8 mouse cellular contexts compared by ENCODE assay signal in genomic region chr7:29291616-29292457, GRCm38 (mm10). TPM values are rescaled to one million over a fixed set of nuclear protein-coding genes. Genes with fewer than 3 reads are reported as not detected.
DNase-seq lines count a peak whose midpoint lies in the region; ATAC-seq and TF ChIP-seq lines count a peak whose summit lies in the region.

No protein-coding gene starts in this region.

- WGBS in kidney, adult 2 months, result 40% methylated on average over 6 of the region's 7 CpGs
- WGBS in forebrain, embryonic 16.5 days, result 27% methylated on average over 6 of the region's 7 CpGs
- 14% methylated on average over 6 of the region's 7 CpGs for WGBS in limb, embryonic 13.5 days

- H3K4me3 ChIP-seq in kidney, adult 2 months (ENCODE audit: insufficient read depth, low read depth, low read length), result no peak overlapping the region
- no peak overlapping the region for H3K4me3 ChIP-seq in forebrain, embryonic 16.5 days (replicated peaks; ENCODE audit: low read length)
- H3K4me3 ChIP-seq in limb, embryonic 13.5 days, result no peak overlapping the region

- H3K36me3 ChIP-seq in kidney, adult 2 months (ENCODE audit: control insufficient read depth, insufficient read depth, low read length), result no peaks in the 10 kb centered on the region
- no peaks in the 10 kb centered on the region for H3K36me3 ChIP-seq in forebrain, embryonic 16.5 days (ENCODE audit: control insufficient read depth, insufficient read depth)
- H3K36me3 ChIP-seq in limb, embryonic 13.5 days, result no peaks in the 10 kb centered on the region

- H3K27me3 ChIP-seq in kidney, adult 2 months (replicated peaks; ENCODE audit: control insufficient read depth, insufficient read depth, low read length), result no peaks in the 10 kb centered on the region
- H3K27me3 ChIP-seq in forebrain, embryonic 16.5 days (replicated peaks; ENCODE audit: control insufficient read depth, insufficient read depth, low read length), result no peaks in the 10 kb centered on the region
- peaks cover 6% of the 10 kb centered on the region; the same call in 1 of the 2 replicates for H3K27me3 ChIP-seq in limb, embryonic 13.5 days

- TF ChIP-seq POLR2A in kidney, adult 2 months (IDR thresholded peaks at IDR 0.05; ENCODE audit: low read depth, low read length), result no peak

- DNase-seq in kidney, adult 2 months, result peak; percentile 60
- no peak for DNase-seq in kidney, adult 9 months
- DNase-seq in cerebellum, adult 18-20 months, result peak; percentile 80 to 82
- no peak for DNase-seq in gastrocnemius, postnatal 14 days
- no peak for DNase-seq in layer of hippocampus, postnatal 36 days

- no peak for TF ChIP-seq CTCF in kidney, adult 2 months (conservative IDR thresholded peaks at IDR 0.05; ENCODE audit: insufficient read depth, insufficient read length, low read depth, low read length)

- peak overlapping the region; percentile 1 for H3K27ac ChIP-seq in kidney, adult 2 months (ENCODE audit: insufficient read depth, low read depth, low read length)
- H3K27ac ChIP-seq in forebrain, embryonic 16.5 days (ENCODE audit: low read length), result peak overlapping the region; percentile 86
- H3K27ac ChIP-seq in limb, embryonic 13.5 days, result 0 out of 2 replicates have a peak overlapping the region, but pooled peaks have one; percentile 33

- ATAC-seq in forebrain, embryonic 16.5 days, result peak; percentile 56
- ATAC-seq in limb, embryonic 13.5 days (ENCODE audit: low FRiP score, low read depth), result no peak
- ATAC-seq in activated CD4-positive, CD25-positive, alpha-beta regulatory T cell, adult 4 months, result no peak

- no peaks in the 10 kb centered on the region; the same call in 1 of the 2 replicates for H3K4me1 ChIP-seq in kidney, adult 2 months (ENCODE audit: control insufficient read depth, insufficient read depth, low read length)
- peaks cover 37% of the 10 kb centered on the region for H3K4me1 ChIP-seq in forebrain, embryonic 16.5 days (replicated peaks; ENCODE audit: control insufficient read depth, insufficient read depth, low read length)
- H3K4me1 ChIP-seq in limb, embryonic 13.5 days, result peaks cover 42% of the 10 kb centered on the region

- intact Hi-C loops in gastrocnemius, postnatal 14 days (cut with DNase I; ENCODE audit: low total_unique reads), result no loop called here

- H3K9ac ChIP-seq in forebrain, embryonic 16.5 days (replicated peaks; ENCODE audit: low read depth, low read length), result 0 out of 2 replicates have a peak overlapping the region, but pooled peaks have one; percentile 15
- no peak overlapping the region for H3K9ac ChIP-seq in limb, embryonic 13.5 days

- no peaks in the 10 kb centered on the region for H3K9me3 ChIP-seq in forebrain, embryonic 16.5 days (ENCODE audit: control insufficient read depth, low read length)
- H3K9me3 ChIP-seq in limb, embryonic 13.5 days, result no peaks in the 10 kb centered on the region

- H3K4me2 ChIP-seq in forebrain, embryonic 16.5 days (ENCODE audit: low read length), result peak overlapping the region; percentile 29
- peak overlapping the region; percentile 28; the same call in 1 of the 2 replicates for H3K4me2 ChIP-seq in limb, embryonic 13.5 days (replicated peaks)

RNA-seq across cellular contexts. Expression of gene Ppp1r14a, which starts 2.7 kb away (rescaled TPM):
- 12.3 and 16.1 TPM in 2 replicates for polyA plus RNA-seq in kidney, adult 2 months (2012; rRNA removed)
- 4.3 and 6.1 TPM in 2 replicates for polyA plus RNA-seq in forebrain, embryonic 16.5 days (2015; fragmentation: Nextera tagmentation; extraction: Ambion mirVana)
- polyA plus RNA-seq in limb, embryonic 13.5 days (2015; fragmentation: Nextera tagmentation; extraction: Ambion mirVana), result 5.8 and 7.5 TPM in 2 replicates
- polyA plus RNA-seq in activated CD4-positive, CD25-positive, alpha-beta regulatory T cell, adult 4 months (2017; shearing (Covaris generic)), result not detected
- 10 to 100 TPM in 1 of 2 experiments, 1 to 10 TPM in 1; 9.4 to 11.6 TPM for total RNA-seq in gastrocnemius, postnatal 14 days (2021)
- 10 to 100 TPM; 25.9 to 26.0 TPM for total RNA-seq in layer of hippocampus, postnatal 36 days (2021)

RNA-seq across cellular contexts. Expression of gene Spint2, which starts 10.1 kb away (rescaled TPM):
- polyA plus RNA-seq in kidney, adult 2 months (2012; rRNA removed), result 421 and 474 TPM in 2 replicates
- 39.9 and 50.9 TPM in 2 replicates for polyA plus RNA-seq in forebrain, embryonic 16.5 days (2015; fragmentation: Nextera tagmentation; extraction: Ambion mirVana)
- 110 and 112 TPM in 2 replicates for polyA plus RNA-seq in limb, embryonic 13.5 days (2015; fragmentation: Nextera tagmentation; extraction: Ambion mirVana)
- polyA plus RNA-seq in activated CD4-positive, CD25-positive, alpha-beta regulatory T cell, adult 4 months (2017; shearing (Covaris generic)), result 10 to 100 TPM; 66.6 to 70.2 TPM
- 1 to 10 TPM; 5.5 to 6.4 TPM for total RNA-seq in gastrocnemius, postnatal 14 days (2021)
- 10 to 100 TPM; 16.1 to 19.2 TPM for total RNA-seq in layer of hippocampus, postnatal 36 days (2021)

RNA-seq across cellular contexts. Expression of gene Dpf1, which starts 11.9 kb away (rescaled TPM):
- 0.07 and 0.11 TPM in 2 replicates for polyA plus RNA-seq in kidney, adult 2 months (2012; rRNA removed)
- 259 and 270 TPM in 2 replicates for polyA plus RNA-seq in forebrain, embryonic 16.5 days (2015; fragmentation: Nextera tagmentation; extraction: Ambion mirVana)
- 21.6 and 21.9 TPM in 2 replicates for polyA plus RNA-seq in limb, embryonic 13.5 days (2015; fragmentation: Nextera tagmentation; extraction: Ambion mirVana)
- polyA plus RNA-seq in activated CD4-positive, CD25-positive, alpha-beta regulatory T cell, adult 4 months (2017; shearing (Covaris generic)), result not detected
- 1 to 10 TPM; 2.7 to 4.5 TPM for total RNA-seq in gastrocnemius, postnatal 14 days (2021)
- total RNA-seq in layer of hippocampus, postnatal 36 days (2021), result 100 to 1,000 TPM; 108 to 109 TPM

RNA-seq across cellular contexts. Expression of gene 2200002D01Rik, which starts 43.6 kb away (rescaled TPM):
- 4.6 and 7.2 TPM in 2 replicates for polyA plus RNA-seq in kidney, adult 2 months (2012; rRNA removed)
- polyA plus RNA-seq in forebrain, embryonic 16.5 days (2015; fragmentation: Nextera tagmentation; extraction: Ambion mirVana), result 0.65 and 1.5 TPM in 2 replicates
- polyA plus RNA-seq in limb, embryonic 13.5 days (2015; fragmentation: Nextera tagmentation; extraction: Ambion mirVana), result 1.7 and 2.0 TPM in 2 replicates
- 1 to 10 TPM; 2.7 to 3.6 TPM for polyA plus RNA-seq in activated CD4-positive, CD25-positive, alpha-beta regulatory T cell, adult 4 months (2017; shearing (Covaris generic))
- total RNA-seq in gastrocnemius, postnatal 14 days (2021), result 1 to 10 TPM in 1 of 2 experiments, under 1 TPM in 1; 0.59 to 1.2 TPM
- total RNA-seq in layer of hippocampus, postnatal 36 days (2021), result not detected

RNA-seq across cellular contexts. Expression of gene Yif1b, which starts 53.7 kb away (rescaled TPM):
- 179 and 207 TPM in 2 replicates for polyA plus RNA-seq in kidney, adult 2 months (2012; rRNA removed)
- polyA plus RNA-seq in forebrain, embryonic 16.5 days (2015; fragmentation: Nextera tagmentation; extraction: Ambion mirVana), result 76.3 and 81.0 TPM in 2 replicates
- polyA plus RNA-seq in limb, embryonic 13.5 days (2015; fragmentation: Nextera tagmentation; extraction: Ambion mirVana), result 123 and 124 TPM in 2 replicates
- polyA plus RNA-seq in activated CD4-positive, CD25-positive, alpha-beta regulatory T cell, adult 4 months (2017; shearing (Covaris generic)), result 10 to 100 TPM; 57.6 to 73.2 TPM
- total RNA-seq in gastrocnemius, postnatal 14 days (2021), result 10 to 100 TPM; 49.4 to 56.8 TPM
- 10 to 100 TPM; 42.0 to 47.4 TPM for total RNA-seq in layer of hippocampus, postnatal 36 days (2021)

Comparison
In these comparisons a context has a peak if more than half of its experiments do, and no peak if none do; other contexts are left out.
1. DNase-seq: peak in kidney, adult 2 months (single experiment) and cerebellum, adult 18-20 months (2 of 2); none in kidney, adult 9 months (single experiment), gastrocnemius, postnatal 14 days (single experiment) and layer of hippocampus, postnatal 36 days (0 of 2).
2. H3K27ac ChIP-seq: peak in every context shown above with its lines; median percentile 86 in forebrain, embryonic 16.5 days; 33 in limb, embryonic 13.5 days; 1 in kidney, adult 2 months.
3. RNA of gene Dpf1, which starts 11.9 kb away (polyA plus RNA-seq): 259 to 270 TPM in forebrain, embryonic 16.5 days and 21.6 to 21.9 TPM in limb, embryonic 13.5 days; 0.07 to 0.11 TPM in kidney, adult 2 months and not detected in activated CD4-positive, CD25-positive, alpha-beta regulatory T cell, adult 4 months; every median in the first group is over 10 times any median in the second.